Mouse (Mus musculus) fat pad, adult 2 months (tissue): Measurements from ENCODE around the gene Tex22.

Experiments
- DNase-seq: peaks from one replicate; pipeline ENCODE4 v3.0.0-alpha.2; 2011; ENCODE audit warnings: low read depth, low spot score; ENCODE audit errors: extremely low read depth

Gene Tex22

GRCm38 (mm10) chr12:113051628-113052403 lies 22.5 kb upstream of the Tex22 start:
- no peak for DNase-seq

GRCm38 (mm10) chr12:113056089-113056488 lies 18.2 kb upstream of the Tex22 start:
- no peak for DNase-seq

- DNase-seq = no peak
These were observed 14.1 kb upstream of the Tex22 start for GRCm38 (mm10) chr12:113060178-113060577.

GRCm38 (mm10) chr12:113061606-113062005 lies 12.7 kb upstream of the Tex22 start:
- no peak for DNase-seq

GRCm38 (mm10) chr12:113062201-113062600 lies 12.1 kb upstream of the Tex22 start:
- DNase-seq = no peak

GRCm38 (mm10) chr12:113063700-113064099 lies 10.6 kb upstream of the Tex22 start:
- DNase-seq = no peak

GRCm38 (mm10) chr12:113068002-113068401 lies 6.3 kb upstream of the Tex22 start:
- DNase-seq = no peak

GRCm38 (mm10) chr12:113069389-113069788 lies 4.9 kb upstream of the Tex22 start:
- DNase-seq = no peak

- no peak for DNase-seq
These were observed 3.0 kb upstream of the Tex22 start for GRCm38 (mm10) chr12:113071321-113071720.

- DNase-seq = no peak
These were observed 2.5 kb upstream of the Tex22 start for GRCm38 (mm10) chr12:113071827-113072226.

- no peak for DNase-seq
These were observed 628 bp upstream of the Tex22 start for GRCm38 (mm10) chr12:113073420-113074328.

GRCm38 (mm10) chr12:113075063-113075454 lies 757 bp downstream of the Tex22 start:
- DNase-seq = no peak

GRCm38 (mm10) chr12:113075486-113075885 lies 1.2 kb downstream of the Tex22 start:
- DNase-seq = no peak

GRCm38 (mm10) chr12:113087276-113087675 lies 13.0 kb downstream of the Tex22 start:
- DNase-seq = no peak

GRCm38 (mm10) chr12:113088026-113088425 lies 13.7 kb downstream of the Tex22 start:
- DNase-seq = no peak

- DNase-seq = no peak
These were observed 14.8 kb downstream of the Tex22 start for GRCm38 (mm10) chr12:113089107-113089506.

GRCm38 (mm10) chr12:113090053-113090452 lies 15.8 kb downstream of the Tex22 start:
- no peak for DNase-seq

- DNase-seq = no peak
These were observed 22.7 kb downstream of the Tex22 start for GRCm38 (mm10) chr12:113097040-113097439.

- no peak for DNase-seq
These were observed 23.5 kb downstream of the Tex22 start, which contains the start of gene Mta1 for GRCm38 (mm10) chr12:113097749-113098281. TSS of gene Mta1 (plus strand) at chr12:113098278.

- no peak for DNase-seq
These were observed 24.3 kb downstream of the Tex22 start for GRCm38 (mm10) chr12:113098530-113099151.
